Mouse (Mus musculus) adrenal gland, adult (tissue): ENCODE results near the gene Morf4l1.
"Not testable (repeated sequence)": the region's sequence is repeated elsewhere in the genome, so short reads cannot be mapped to it uniquely, and the experiment has no call there.

Experiments used
- DNase-seq, 2 experiments: peaks; one replicate each; pipeline ENCODE4 v3.0.0; 2022 to 2023; ENCODE audit warnings: low spot score in 1 of 2; ENCODE audit not compliant: inconsistent age in 2 of 2

Morf4l1 gene

DNA sequence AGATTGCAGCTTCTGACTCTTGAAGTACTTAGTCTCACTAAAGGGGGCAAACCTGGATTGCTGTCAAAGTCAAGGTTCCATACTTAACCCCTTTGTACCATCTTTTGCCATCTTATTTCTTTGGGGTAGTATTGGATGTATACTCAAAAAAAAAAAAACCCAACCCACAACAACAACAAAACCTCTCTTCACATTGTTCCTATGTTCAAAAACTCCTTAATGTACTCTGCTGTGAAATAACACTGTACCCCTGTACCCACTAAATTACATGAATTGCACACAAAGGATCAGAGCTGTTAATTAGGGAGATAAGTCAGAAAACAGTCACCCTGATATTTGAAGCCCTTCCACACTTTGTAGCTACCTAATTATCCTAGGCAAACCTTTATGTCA, 730 bp upstream of the Morf4l1 start:
- DNase-seq, result peak in 1 of 2 experiments; percentile 25

DNA sequence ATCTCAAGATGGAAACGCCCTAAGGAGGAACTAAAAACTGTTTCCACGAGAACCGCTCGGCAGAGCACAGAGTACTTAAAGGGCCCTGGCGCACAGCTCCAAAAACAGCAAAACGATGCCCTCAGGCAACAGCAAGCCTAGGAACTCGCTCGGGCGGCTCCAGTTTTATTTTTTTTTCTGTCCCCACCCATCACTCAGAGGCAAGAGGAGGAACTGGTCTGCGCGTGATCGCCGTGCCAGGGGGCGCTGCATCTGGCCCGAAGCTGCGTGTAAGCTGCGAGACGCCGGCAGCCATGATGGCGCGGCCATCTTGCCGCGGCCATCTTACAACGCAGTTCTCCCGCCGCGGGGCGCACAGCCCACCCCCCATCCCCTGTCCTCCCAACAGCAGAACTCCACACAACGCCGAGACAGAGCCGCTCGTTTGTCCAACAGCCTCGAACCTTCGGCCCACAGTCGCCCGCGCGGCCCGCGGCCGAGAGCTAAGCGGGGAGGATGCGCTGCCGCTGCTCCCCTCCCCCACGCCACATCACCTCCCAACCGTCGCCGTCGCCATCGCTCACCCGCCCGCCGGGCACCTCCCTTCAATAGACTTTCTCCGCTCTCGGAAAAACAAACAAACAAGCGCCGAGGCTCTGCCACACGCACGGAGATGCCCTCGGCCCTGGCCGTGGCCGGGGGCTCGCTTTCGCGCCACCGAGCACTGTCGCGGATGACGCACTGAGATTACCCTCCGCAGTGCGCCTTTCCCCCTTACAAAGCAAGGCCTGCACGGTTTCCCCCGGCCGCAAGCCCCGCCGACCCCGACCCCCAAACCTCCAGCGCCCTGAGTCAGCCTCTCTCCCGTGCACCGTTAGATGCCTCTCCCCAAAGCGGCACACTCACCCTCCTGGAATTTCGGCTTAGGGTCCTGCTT, 665 bp downstream of the Morf4l1 start:
- DNase-seq, result peak; percentile 93 to 97

DNA sequence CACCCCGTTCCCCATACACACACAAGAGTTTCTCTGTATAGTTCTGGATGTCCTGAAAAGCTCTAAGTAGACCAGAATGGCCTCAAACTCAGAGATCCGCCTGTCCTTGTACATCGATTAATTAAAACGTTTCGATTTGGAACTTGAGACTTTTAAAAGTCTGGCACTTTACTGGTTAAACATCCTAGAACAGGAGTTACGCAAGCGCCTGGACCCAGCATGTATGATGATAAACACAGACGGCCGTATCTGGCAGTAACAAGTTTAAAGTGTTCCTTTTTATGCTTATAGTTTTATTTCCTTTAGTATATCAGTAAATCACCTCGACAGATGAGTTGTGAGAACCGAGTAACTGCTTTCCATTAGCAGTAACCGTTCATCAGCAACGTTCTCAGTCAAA, 1.4 kb downstream of the Morf4l1 start:
- DNase-seq, result peak in 1 of 2 experiments; percentile 77

DNA sequence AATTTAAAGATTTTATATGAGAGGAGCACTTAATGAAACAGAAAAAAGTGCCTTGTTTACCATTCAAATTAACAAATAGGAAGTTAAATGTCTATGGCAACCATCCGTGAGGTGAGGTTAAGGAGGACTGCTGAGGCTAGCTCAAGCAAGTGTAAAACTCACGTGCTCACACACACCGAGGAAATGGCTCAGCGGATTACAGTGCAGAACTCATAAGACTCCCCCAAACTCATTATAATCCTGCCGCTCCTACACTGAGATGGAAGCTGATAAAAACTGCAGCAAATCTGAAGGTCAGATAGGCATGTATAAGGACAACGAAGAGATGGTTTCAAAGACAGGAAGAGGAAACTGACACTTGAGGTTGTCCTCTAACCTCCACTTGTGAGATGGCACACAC, 5.2 kb downstream of the Morf4l1 start:
- no peak for DNase-seq

DNA sequence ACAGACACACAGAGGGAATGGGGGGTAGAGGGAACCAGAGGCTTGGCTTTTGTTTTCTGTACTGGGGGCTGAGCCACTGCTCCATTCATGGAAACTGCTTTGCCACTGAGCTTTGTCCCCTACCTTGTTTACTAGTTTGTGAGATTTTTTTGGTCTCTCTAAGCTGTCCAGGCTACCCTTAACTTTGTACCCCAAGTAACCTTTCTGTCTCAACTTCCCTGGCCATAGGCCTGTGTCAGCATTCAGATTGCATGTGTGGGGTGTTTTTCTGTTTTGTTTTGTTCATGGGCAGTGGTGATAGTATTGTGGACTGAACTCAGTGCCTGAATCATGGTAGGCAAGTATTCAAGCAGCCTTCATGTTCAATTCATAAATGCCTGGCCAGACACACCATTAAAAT, 6.3 kb downstream of the Morf4l1 start:
- no peak for DNase-seq

DNA sequence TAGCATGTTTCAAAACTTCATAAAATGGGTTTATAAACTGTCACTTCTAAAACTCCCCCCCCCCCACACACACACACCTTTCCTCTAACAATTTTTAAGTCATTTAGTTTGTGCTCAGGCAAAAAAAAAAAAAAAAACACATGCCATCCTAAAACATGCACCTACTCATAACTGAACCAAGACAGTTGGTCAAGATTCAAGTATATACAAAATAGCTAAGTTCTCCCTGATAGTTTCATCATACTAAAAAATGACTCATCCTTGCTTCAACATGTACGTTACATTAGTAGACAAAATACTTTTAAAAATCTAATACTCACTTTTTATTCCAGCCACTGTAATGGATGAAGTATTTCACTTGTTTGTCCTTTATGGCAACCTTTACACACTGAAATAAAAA, 7.7 kb downstream of the Morf4l1 start:
- no peak for DNase-seq

DNA sequence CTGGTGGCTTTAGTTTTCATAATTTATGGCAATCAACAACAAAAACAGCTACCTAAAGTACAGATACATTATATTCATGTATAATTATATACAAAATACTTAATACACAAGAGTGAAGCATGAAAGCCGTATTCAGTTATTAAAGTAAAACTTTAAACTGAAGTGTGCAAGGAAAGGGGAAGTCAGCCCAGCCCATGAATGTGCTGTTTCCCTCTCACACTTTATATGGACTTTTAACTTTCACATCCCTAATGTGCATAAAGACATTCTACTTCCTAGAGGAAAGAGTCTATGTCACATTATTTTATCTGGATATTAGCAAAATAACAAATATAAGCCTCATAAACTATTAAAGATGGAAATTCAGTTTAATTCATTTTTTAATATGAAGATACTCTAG, 9.1 kb downstream of the Morf4l1 start:
- no peak for DNase-seq

DNA sequence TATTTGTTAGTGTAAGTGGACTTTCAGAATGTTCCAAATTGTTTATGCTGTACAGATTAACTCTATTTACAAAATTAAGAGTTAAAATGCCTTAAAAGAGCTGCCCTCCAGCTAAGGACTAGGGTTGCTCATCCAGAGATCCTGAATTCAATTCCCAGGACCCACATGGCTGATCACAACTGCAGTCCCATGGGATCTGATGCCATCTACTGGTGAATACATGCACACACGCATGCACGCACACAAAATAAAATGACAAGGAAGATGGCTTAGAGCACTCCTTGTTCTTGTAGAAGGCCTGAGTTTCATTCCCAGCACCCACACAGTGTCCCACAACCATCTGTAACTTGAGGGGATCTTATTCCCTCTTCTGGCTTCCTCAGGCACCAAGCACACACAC, 13.8 kb downstream of the Morf4l1 start:
- peak in 1 of 2 experiments; percentile 54 for DNase-seq

DNA sequence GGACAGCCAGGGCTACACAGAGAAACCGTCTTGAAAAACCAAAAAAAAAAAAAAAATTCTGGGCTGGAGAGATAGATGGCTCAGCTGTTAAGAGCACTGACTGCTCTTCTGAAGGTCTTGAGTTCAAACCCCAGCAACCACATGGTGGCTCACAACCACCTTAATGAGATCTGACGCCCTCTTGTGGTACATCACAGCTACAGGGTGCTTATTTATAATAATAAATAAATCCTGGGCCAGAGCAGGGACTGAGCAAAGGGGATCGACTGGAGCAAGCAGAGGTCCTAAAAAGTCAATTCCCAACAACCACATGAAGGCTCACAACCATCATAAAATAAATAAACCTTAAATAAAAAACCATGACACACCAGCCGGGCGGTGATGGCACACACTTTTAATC, 15.6 kb downstream of the Morf4l1 start:
- DNase-seq, result no peak

DNA sequence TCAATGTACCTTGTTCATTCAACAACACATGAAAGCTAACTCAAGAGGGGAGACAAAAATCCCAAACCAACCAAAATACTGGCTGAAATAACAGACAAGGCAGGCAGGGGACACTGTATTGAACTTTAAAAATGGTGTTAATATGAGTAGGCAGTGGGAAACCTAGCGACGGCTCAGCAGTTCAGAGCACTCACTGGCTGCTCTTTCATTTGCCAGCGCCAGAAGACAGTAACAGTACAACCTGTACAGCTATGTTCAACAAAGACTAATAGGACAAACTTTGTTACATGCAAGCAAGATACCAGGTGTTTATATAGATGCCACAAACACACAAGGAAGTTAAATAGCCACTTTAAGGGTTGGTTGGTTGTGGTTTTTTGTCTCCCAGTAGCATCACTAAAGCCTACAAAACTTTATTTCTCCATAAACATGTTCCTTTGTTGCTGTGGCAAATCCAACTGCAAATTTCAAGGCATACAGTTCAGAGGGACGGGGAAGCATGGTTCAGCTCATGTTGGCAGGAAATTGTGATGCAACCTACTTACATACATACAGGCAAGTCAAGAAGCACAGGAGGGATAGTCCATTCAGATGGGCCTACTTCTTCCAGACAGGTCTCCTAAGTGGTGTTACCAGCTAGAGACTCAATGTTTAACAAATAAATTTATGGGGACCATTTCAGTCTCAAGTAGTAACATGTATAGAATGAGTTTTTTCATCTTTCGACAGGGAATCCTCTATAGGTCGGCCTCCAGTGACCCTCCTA, 25.1 kb downstream of the Morf4l1 start:
- no peak for DNase-seq

DNA sequence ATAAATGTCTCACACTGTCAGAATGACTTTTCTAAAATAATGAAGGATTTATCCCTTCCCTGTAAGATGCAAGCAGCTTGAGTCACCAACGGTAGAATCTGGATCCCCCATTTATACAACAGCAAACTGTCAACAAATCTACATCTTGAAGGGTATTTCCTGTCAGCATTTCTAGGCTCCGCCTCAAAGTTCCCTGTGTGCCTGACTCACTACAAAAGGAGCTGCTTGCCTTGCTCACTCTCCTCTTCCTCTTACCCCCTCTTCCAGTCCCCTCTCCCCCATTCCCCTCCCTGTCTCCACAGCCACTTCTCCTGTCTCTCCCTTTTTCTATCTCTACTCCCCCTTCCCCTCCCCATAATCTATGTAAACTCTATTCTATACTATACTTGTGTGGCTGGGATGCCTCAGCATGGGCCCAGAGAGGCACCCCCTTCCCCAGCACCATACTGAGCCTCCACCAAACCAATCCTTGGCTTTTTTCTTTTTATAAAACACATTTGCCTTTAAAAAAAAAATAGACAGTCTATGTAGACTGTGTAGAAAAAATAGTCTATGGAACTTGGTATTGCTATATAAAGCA, 26.6 kb downstream of the Morf4l1 start:
- DNase-seq, result no peak

DNA sequence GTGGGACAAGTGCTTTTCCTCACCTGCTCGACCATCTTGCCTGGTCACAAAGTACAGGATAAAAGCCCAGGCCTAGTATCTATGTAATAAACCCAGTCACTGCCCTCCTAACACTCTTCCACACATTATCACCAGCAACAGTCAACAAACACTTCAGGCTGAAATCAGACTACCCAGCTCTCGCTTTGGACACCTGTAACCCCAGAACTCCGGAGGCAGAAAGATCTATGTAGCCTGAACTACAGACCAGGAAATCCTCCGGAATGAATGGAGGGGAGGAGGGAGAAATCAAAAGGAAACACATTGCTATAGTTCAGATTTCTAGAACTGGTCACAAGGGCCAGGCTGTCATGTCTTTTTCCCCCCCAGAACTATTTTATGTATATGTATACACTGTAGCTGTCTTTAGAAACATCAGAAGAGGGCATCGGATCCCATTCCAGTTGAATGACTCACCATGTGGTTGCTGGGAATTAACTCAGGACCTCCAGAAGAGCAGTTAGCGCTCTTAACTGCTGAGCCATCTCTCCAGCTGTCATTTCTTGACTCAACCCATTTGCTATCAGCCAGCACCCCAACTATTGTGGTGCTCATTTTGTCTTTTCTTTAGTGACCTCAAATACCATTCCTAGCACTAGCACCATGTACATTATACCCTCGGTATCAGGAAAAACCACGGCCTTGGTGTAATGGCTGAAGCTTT, 29.7 kb downstream of the Morf4l1 start:
- no peak for DNase-seq

DNA sequence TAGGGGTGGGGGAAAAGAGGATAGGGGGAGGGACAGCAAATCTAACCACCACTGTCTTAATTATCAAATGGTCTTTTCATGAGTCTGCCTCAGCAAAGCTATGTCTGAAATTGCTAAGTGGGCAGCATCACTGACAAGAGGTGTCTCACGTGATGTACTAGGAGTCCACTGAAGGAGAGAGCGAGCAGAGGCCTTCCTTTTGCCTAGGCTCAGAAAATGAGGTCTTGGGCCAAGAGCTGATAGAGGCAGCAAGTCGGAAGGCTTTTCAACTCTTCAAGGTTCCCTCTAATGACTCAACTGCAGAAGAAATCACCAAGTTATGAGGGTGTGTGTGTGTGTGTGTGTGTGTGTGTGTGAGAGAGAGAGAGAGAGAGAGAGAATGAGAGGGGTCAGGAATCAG, 30.4 kb downstream of the Morf4l1 start:
- DNase-seq, result peak in 1 of 2 experiments; percentile 54

DNA sequence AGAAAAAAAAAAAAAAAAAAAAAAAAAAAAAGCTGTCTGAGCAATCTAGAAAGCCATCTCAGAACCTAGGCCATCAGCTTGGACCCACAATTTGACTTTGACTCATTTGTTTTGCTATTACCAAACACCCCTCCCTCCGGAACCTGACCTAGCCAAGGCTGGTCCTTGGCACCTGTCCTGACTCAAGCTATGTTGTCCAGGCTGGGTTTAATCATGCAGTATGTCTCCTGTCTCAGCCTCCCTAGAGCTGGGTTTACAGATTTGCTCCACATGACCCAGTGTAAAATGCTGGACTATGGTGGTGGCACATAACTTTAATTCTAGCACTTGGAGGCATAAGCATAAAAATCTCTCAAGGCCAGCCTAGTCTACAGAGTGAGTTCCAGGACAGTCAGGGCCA, 31.6 kb downstream of the Morf4l1 start:
- peak in 1 of 2 experiments; percentile 70 for DNase-seq

DNA sequence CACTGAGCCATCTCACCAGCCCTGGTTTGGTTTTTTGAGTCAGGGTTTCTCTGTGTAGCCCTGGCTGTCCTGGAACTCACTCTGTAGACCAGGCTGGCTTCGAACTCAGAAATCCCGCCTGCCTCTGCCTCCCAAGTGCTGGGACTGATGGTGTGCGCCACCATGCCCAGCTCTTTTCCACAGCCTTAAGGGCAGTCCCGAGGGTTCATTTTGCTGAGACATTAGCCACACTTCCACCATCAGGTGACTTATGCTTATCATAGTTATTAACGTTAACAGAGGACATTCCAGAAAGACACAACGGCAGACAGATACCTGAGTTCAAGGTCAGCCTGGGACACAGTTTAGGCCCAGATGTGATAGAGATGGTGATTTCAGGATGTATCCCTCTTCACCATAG, 32.6 kb downstream of the Morf4l1 start:
- not testable (repeated sequence) for DNase-seq

DNA sequence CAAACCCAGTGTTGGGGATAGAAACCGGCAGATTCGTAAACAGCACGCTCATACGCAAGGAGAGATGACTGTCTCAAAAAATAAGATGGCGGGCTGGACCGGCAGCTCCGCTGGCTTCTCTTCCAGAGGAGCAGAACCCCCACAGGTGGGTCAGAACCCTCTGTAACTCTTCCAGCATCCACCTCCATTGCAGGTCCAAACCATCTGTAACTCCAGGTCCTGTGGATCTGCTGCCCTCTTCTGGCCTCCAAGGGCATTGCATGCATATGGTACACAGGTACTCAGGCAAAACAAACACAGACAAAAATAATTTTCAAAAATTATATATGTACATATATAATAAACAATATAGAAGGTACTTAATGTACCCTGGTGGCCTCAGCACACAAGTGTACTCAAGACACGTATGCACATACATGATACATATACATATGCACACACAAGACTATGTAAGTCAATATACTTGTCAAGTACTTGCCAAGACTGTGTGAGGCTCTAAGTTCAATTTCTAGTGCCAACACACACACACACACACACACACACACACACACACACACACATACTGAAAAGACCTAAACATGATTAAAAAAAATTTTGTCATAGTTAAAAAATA, 37.6 kb downstream of the Morf4l1 start:
- peak; percentile 79 to 94 for DNase-seq

DNA sequence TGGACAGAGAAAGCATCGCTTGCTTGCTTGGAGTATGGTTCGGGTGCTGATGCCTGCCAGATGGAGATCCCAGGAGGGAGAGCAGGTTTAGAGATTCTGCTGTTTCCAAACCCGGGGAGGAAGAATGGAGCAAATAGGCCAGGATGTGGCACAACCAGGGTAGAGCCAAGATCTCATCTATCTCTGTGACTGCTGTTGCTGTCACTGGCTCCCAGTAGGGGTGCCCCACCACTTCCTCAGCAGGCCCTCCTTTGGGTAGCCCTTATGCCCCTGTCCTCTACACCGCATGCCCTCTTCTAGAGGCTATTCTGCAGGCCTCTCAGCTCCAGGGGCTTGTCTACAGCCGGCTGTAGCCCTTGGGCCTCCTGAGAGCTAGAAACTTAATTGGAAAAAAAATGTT, 38.4 kb downstream of the Morf4l1 start:
- DNase-seq, result no peak

DNA sequence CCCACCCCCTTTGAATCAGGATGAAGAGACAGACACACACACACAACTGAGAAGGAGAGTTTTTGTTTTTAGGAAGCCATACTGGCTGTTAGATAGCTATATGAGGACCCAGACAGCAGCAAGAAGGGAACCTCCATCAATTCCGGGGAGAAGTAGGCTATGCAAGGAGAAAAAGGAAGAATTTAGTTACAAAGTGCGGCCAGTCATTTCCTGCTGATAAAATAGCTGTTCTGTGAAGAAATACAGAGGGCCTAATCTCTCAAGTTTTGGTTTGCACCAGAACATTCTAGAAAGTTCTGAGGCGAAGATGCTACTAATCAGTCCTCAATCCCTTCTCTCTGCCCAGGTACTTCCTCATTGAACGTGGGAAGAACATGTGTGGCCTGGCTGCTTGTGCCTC, 39.2 kb downstream of the Morf4l1 start:
- DNase-seq, result no peak

DNA sequence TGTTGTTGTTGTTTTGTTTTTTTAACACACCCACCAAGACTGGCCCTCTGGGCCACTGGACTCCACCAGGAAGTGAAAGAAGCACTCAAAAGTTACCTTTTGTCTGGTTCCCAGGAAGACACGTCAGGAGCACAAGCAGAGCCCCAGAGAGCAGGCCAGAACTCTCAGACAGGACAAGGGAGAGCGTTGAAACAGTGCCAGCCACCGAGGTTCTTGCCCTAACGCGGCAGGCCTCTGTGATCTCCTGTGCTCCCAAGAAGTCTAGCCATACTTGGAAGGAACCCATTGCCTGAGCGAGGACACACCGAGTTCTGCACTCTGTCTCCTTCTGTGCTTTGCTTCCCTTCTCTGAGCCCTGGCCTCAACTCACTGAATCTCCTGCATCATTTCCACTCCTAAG, 44.4 kb downstream of the Morf4l1 start:
- no peak for DNase-seq

DNA sequence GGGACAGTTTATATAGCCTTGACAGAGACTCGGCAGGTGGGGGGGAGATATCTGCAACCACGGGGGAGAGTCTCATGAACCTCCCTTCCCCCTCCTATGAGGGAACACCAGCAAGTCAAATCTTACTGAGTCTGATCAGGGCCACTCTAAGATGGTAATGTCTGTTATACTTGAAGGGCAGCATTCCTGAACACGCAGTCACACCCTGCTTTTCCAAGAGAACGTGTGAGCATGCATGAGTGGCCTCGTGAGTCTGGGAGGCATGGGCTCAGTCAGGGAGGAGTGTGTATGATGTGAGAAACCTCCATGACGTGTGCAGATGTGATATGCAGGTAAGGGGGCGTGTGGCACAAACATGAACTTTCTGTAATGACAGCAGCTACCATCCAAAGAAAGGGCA, 45.1 kb downstream of the Morf4l1 start:
- DNase-seq, result peak; percentile 54 to 70

DNA sequence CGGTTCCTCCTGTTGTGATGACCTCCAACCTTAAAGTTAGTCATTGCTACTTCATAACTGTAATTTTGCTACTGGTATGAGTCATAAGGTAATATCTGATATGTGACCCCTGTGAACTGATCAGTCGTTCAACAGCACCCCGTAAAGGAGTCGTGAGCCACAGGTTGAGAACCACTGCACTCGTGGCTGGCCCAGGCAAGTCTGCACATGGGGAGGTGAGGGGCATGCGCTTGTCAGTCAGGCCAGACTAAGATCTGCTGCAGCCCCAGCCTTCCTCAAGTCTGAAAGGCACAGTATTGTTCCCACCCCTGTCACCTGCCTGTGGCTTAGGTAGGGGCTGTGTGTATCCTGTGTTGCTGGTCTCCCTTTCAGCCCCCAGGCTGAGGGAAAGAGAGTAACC, 45.8 kb downstream of the Morf4l1 start:
- no peak for DNase-seq
